Mouse (Mus musculus): ENCODE measurements at regions not wholly inside any gene's neighbourhood (a gene's known extent, or its start where the extent isn't known, plus 50 kb on each side); places are given as distances from the start of the nearest gene placed in this dataset.

- no peaks in the 10 kb centered on the region for H3K27me3 ChIP-seq (ENCODE audit: control insufficient read depth, insufficient read depth, low read length, poor library complexity, severe bottlenecking)
- H3K27ac ChIP-seq (ENCODE audit: insufficient read depth, low read length) = no peak overlapping the region
- no peaks in the 10 kb centered on the region for H3K36me3 ChIP-seq (ENCODE audit: control insufficient read depth, insufficient read depth, low read length, poor library complexity, severe bottlenecking)
- TF ChIP-seq CTCF (IDR thresholded peaks at IDR 0.05; ENCODE audit: low read depth, low read length) (no peak), POLR2A (IDR thresholded peaks at IDR 0.05; ENCODE audit: insufficient read depth, low read length) (no peak), EP300 (IDR thresholded peaks at IDR 0.05; ENCODE audit: insufficient read depth, low read depth, low read length) (no peak)
- no peaks in the 10 kb centered on the region for H3K9me3 ChIP-seq (replicated peaks; ENCODE audit: control insufficient read depth, insufficient read depth, low read length, poor library complexity, severe bottlenecking)
- H3K4me1 ChIP-seq (ENCODE audit: control insufficient read depth, insufficient read depth, low read length) = no peaks in the 10 kb centered on the region
- H3K9ac ChIP-seq (ENCODE audit: low read depth, poor library complexity, severe bottlenecking) = no peak overlapping the region
- no peak overlapping the region for H3K4me3 ChIP-seq (ENCODE audit: low read depth, low read length)
These were observed 94.6 kb upstream of the Man2a1 start for GRCm38 (mm10) chr17:64505956-64506355.

GRCm38 (mm10) chr17:64511139-64511779, 89.3 kb upstream of the Man2a1 start:
- Histone ChIP-seq H3K27ac (ENCODE audit: insufficient read depth, low read length) (no peak overlapping the region), H3K4me3 (ENCODE audit: low read depth, low read length) (no peak overlapping the region), H3K9ac (ENCODE audit: low read depth, poor library complexity, severe bottlenecking) (no peak overlapping the region), H3K4me1 (ENCODE audit: control insufficient read depth, insufficient read depth, low read length) (no peaks in the 10 kb centered on the region), H3K9me3 (replicated peaks; ENCODE audit: control insufficient read depth, insufficient read depth, low read length, poor library complexity, severe bottlenecking) (no peaks in the 10 kb centered on the region), H3K27me3 (ENCODE audit: control insufficient read depth, insufficient read depth, low read length, poor library complexity, severe bottlenecking) (no peaks in the 10 kb centered on the region), H3K36me3 (ENCODE audit: control insufficient read depth, insufficient read depth, low read length, poor library complexity, severe bottlenecking) (no peaks in the 10 kb centered on the region)
- no peak for TF ChIP-seq POLR2A (IDR thresholded peaks at IDR 0.05; ENCODE audit: insufficient read depth, low read length)
- no peak for TF ChIP-seq CTCF (IDR thresholded peaks at IDR 0.05; ENCODE audit: low read depth, low read length)
- no peak for TF ChIP-seq EP300 (IDR thresholded peaks at IDR 0.05; ENCODE audit: insufficient read depth, low read depth, low read length)

- no peak overlapping the region for H3K27ac ChIP-seq (ENCODE audit: insufficient read depth, low read length)
- TF ChIP-seq CTCF (IDR thresholded peaks at IDR 0.05; ENCODE audit: low read depth, low read length) = peak; percentile 54
- TF ChIP-seq POLR2A (IDR thresholded peaks at IDR 0.05; ENCODE audit: insufficient read depth, low read length) = no peak
- H3K36me3 ChIP-seq (ENCODE audit: control insufficient read depth, insufficient read depth, low read length, poor library complexity, severe bottlenecking) = no peaks in the 10 kb centered on the region
- no peak overlapping the region for H3K4me3 ChIP-seq (ENCODE audit: low read depth, low read length)
- no peak overlapping the region for H3K9ac ChIP-seq (ENCODE audit: low read depth, poor library complexity, severe bottlenecking)
- H3K4me1 ChIP-seq (ENCODE audit: control insufficient read depth, insufficient read depth, low read length) = no peaks in the 10 kb centered on the region
- no peaks in the 10 kb centered on the region for H3K9me3 ChIP-seq (replicated peaks; ENCODE audit: control insufficient read depth, insufficient read depth, low read length, poor library complexity, severe bottlenecking)
- H3K27me3 ChIP-seq (ENCODE audit: control insufficient read depth, insufficient read depth, low read length, poor library complexity, severe bottlenecking) = no peaks in the 10 kb centered on the region
These were observed 78.3 kb upstream of the Man2a1 start for GRCm38 (mm10) chr17:64522213-64522612.

- Histone ChIP-seq H3K4me1 (ENCODE audit: control insufficient read depth, insufficient read depth, low read length) (no peaks in the 10 kb centered on the region), H3K36me3 (ENCODE audit: control insufficient read depth, insufficient read depth, low read length, poor library complexity, severe bottlenecking) (no peaks in the 10 kb centered on the region), H3K27ac (ENCODE audit: insufficient read depth, low read length) (no peak overlapping the region), H3K27me3 (ENCODE audit: control insufficient read depth, insufficient read depth, low read length, poor library complexity, severe bottlenecking) (no peaks in the 10 kb centered on the region), H3K9me3 (replicated peaks; ENCODE audit: control insufficient read depth, insufficient read depth, low read length, poor library complexity, severe bottlenecking) (no peaks in the 10 kb centered on the region), H3K4me3 (ENCODE audit: low read depth, low read length) (no peak overlapping the region), H3K9ac (ENCODE audit: low read depth, poor library complexity, severe bottlenecking) (no peak overlapping the region)
- no peak for TF ChIP-seq POLR2A (IDR thresholded peaks at IDR 0.05; ENCODE audit: insufficient read depth, low read length)
- TF ChIP-seq CTCF (IDR thresholded peaks at IDR 0.05; ENCODE audit: low read depth, low read length) = no peak
- no peak for TF ChIP-seq EP300 (IDR thresholded peaks at IDR 0.05; ENCODE audit: insufficient read depth, low read depth, low read length)
These were observed 76.6 kb upstream of the Man2a1 start for GRCm38 (mm10) chr17:64523899-64524298.

GRCm38 (mm10) chr17:64527817-64528216, 72.7 kb upstream of the Man2a1 start:
- no peaks in the 10 kb centered on the region for H3K4me1 ChIP-seq (ENCODE audit: control insufficient read depth, insufficient read depth, low read length)
- no peak overlapping the region for H3K27ac ChIP-seq (ENCODE audit: insufficient read depth, low read length)
- H3K9ac ChIP-seq (ENCODE audit: low read depth, poor library complexity, severe bottlenecking) = no peak overlapping the region
- H3K4me3 ChIP-seq (ENCODE audit: low read depth, low read length) = no peak overlapping the region
- no peaks in the 10 kb centered on the region; the same call in 1 of the 2 replicates for H3K9me3 ChIP-seq (replicated peaks; ENCODE audit: control insufficient read depth, insufficient read depth, low read length, poor library complexity, severe bottlenecking)
- no peaks in the 10 kb centered on the region for H3K27me3 ChIP-seq (ENCODE audit: control insufficient read depth, insufficient read depth, low read length, poor library complexity, severe bottlenecking)
- H3K36me3 ChIP-seq (ENCODE audit: control insufficient read depth, insufficient read depth, low read length, poor library complexity, severe bottlenecking) = no peaks in the 10 kb centered on the region
- TF ChIP-seq POLR2A (IDR thresholded peaks at IDR 0.05; ENCODE audit: insufficient read depth, low read length) = no peak
- TF ChIP-seq CTCF (IDR thresholded peaks at IDR 0.05; ENCODE audit: low read depth, low read length) = no peak
- no peak for TF ChIP-seq EP300 (IDR thresholded peaks at IDR 0.05; ENCODE audit: insufficient read depth, low read depth, low read length)

GRCm38 (mm10) chr17:64528476-64528875, 72.1 kb upstream of the Man2a1 start:
- Histone ChIP-seq H3K9ac (ENCODE audit: low read depth, poor library complexity, severe bottlenecking) (no peak overlapping the region), H3K4me3 (ENCODE audit: low read depth, low read length) (no peak overlapping the region), H3K27me3 (ENCODE audit: control insufficient read depth, insufficient read depth, low read length, poor library complexity, severe bottlenecking) (no peaks in the 10 kb centered on the region), H3K27ac (ENCODE audit: insufficient read depth, low read length) (no peak overlapping the region), H3K36me3 (ENCODE audit: control insufficient read depth, insufficient read depth, low read length, poor library complexity, severe bottlenecking) (no peaks in the 10 kb centered on the region), H3K9me3 (replicated peaks; ENCODE audit: control insufficient read depth, insufficient read depth, low read length, poor library complexity, severe bottlenecking) (no peaks in the 10 kb centered on the region; the same call in 1 of the 2 replicates), H3K4me1 (ENCODE audit: control insufficient read depth, insufficient read depth, low read length) (no peaks in the 10 kb centered on the region)
- TF ChIP-seq CTCF (IDR thresholded peaks at IDR 0.05; ENCODE audit: low read depth, low read length) (no peak), POLR2A (IDR thresholded peaks at IDR 0.05; ENCODE audit: insufficient read depth, low read length) (no peak)

Data from ES-Bruce4 (cell line).